Mouse (Mus musculus): ENCODE measurements at regions not wholly inside any gene's neighbourhood (a gene's known extent, or its start where the extent isn't known, plus 50 kb on each side); places are given as distances from the start of the nearest gene placed in this dataset.

GRCm38 (mm10) chr11:21031816-21032215 is 59.3 kb upstream of the Peli1 start:
- TF ChIP-seq FOSL1 (IDR thresholded peaks at IDR 0.05; ENCODE audit: insufficient read depth, low read length, poor library complexity, severe bottlenecking) (no peak), CTCF (IDR thresholded peaks at IDR 0.05; ENCODE audit: control insufficient read depth, insufficient read depth, insufficient read length) (no peak), MYOG (IDR thresholded peaks at IDR 0.05; ENCODE audit: control insufficient read depth, extremely low read depth, insufficient read length) (no peak), MYOD1 (IDR thresholded peaks at IDR 0.05; ENCODE audit: control insufficient read depth, insufficient read length, low read depth) (no peak), USF1 (IDR thresholded peaks at IDR 0.05; ENCODE audit: low read depth) (no peak), MAX (IDR thresholded peaks at IDR 0.05) (no peak), CEBPB (IDR thresholded peaks at IDR 0.05; ENCODE audit: low read depth) (no peak)

Data from C2C12 (cell line).